In genomic region chr6:48489741-48490140, GRCm38 (mm10) we compare ENCODE assay signal across 14 mouse cellular contexts. TPM values are rescaled to one million over a fixed set of nuclear protein-coding genes. Genes with fewer than 3 reads are reported as not detected.
DNase-seq lines count a peak whose midpoint lies in the region; ATAC-seq and TF ChIP-seq lines count a peak whose summit lies in the region.
"Had no signal": no experiment of that assay in that cellular context is flagged by ENCODE, and none has a peak within 500 bp of the region (broad histone marks: within the 10 kb centered on the region; RNA-seq: fewer than 3 reads in every experiment).

No protein-coding gene starts in this region.

- no peak for TF ChIP-seq CTCF in intestine, postnatal 0 days (IDR thresholded peaks at IDR 0.05; ENCODE audit: low read depth)

- H3K9ac ChIP-seq in forebrain, embryonic 14.5 days (ENCODE audit: low read length): no peak overlapping the region
- no peak overlapping the region for H3K9ac ChIP-seq in forebrain, embryonic 11.5 days (ENCODE audit: low read length)
- no peak overlapping the region for H3K9ac ChIP-seq in hindbrain, embryonic 16.5 days (ENCODE audit: low read depth, low read length)
- no peak overlapping the region for H3K9ac ChIP-seq in hindbrain, embryonic 11.5 days (ENCODE audit: low read depth, low read length)
- H3K9ac ChIP-seq in intestine, postnatal 0 days (ENCODE audit: low read depth, low read length): no peak overlapping the region
- H3K9ac ChIP-seq: midbrain, embryonic 13.5 days had no signal

- H3K9me3 ChIP-seq in forebrain, embryonic 14.5 days (replicated peaks; ENCODE audit: control insufficient read depth, low read length): no peaks in the 10 kb centered on the region
- H3K9me3 ChIP-seq in forebrain, embryonic 11.5 days (ENCODE audit: control insufficient read depth, low read length): no peaks in the 10 kb centered on the region
- H3K9me3 ChIP-seq in hindbrain, embryonic 16.5 days (ENCODE audit: control insufficient read depth, low read length): no peaks in the 10 kb centered on the region
- no peaks in the 10 kb centered on the region for H3K9me3 ChIP-seq in hindbrain, embryonic 11.5 days (ENCODE audit: control insufficient read depth, low read length)
- no peaks in the 10 kb centered on the region for H3K9me3 ChIP-seq in intestine, postnatal 0 days (ENCODE audit: control insufficient read depth)
- H3K9me3 ChIP-seq: midbrain, embryonic 13.5 days had no signal

- ATAC-seq in forebrain, embryonic 14.5 days: no peak
- no peak for ATAC-seq in forebrain, embryonic 11.5 days (replicated peaks; ENCODE audit: low FRiP score)
- ATAC-seq in hindbrain, embryonic 16.5 days: peak; percentile 37; the same call in 1 of the 2 replicates
- no peak for ATAC-seq in hindbrain, embryonic 11.5 days (ENCODE audit: low FRiP score)
- ATAC-seq in cerebellum, adult (ENCODE audit: insufficient number of reproducible peaks, low FRiP score, low TSS enrichment): 0 out of 2 replicates have a peak, but pooled peaks have one; percentile 43
- ATAC-seq in intestine, postnatal 0 days: no peak
- ATAC-seq: inflammation-experienced regulatory T-cells, adult 6 months; midbrain, embryonic 13.5 days had no signal

- peak; percentile 18 for DNase-seq in forebrain, embryonic 14.5 days (ENCODE audit: low spot score)
- DNase-seq in forebrain, embryonic 11.5 days (ENCODE audit: low spot score): no peak
- DNase-seq in hindbrain, embryonic 11.5 days (ENCODE audit: low spot score): no peak
- peak; percentile 41 to 49 for DNase-seq in cerebellum, postnatal 14 days
- DNase-seq in T-cell, adult 2 months (ENCODE audit: low spot score): no peak
- DNase-seq: heart, postnatal 14 days had no signal

- H3K4me1 ChIP-seq in forebrain, embryonic 14.5 days (ENCODE audit: control insufficient read depth, insufficient read depth, low read length): no peaks in the 10 kb centered on the region
- H3K4me1 ChIP-seq in forebrain, embryonic 11.5 days (replicated peaks; ENCODE audit: control insufficient read depth, insufficient read depth, low read length): peaks cover 6% of the 10 kb centered on the region; the same call in 1 of the 2 replicates
- H3K4me1 ChIP-seq in hindbrain, embryonic 16.5 days (ENCODE audit: control insufficient read depth, insufficient read depth, low read depth, low read length): peaks cover 4% of the 10 kb centered on the region; the same call in 1 of the 2 replicates
- no peaks in the 10 kb centered on the region; the same call in none of the 2 replicates for H3K4me1 ChIP-seq in hindbrain, embryonic 11.5 days (replicated peaks; ENCODE audit: control insufficient read depth, insufficient read depth, low read length)
- no peaks in the 10 kb centered on the region for H3K4me1 ChIP-seq in intestine, postnatal 0 days (replicated peaks; ENCODE audit: control insufficient read depth, insufficient read depth, low read length)

- H3K4me2 ChIP-seq in forebrain, embryonic 14.5 days (ENCODE audit: low read length): no peak overlapping the region
- no peak overlapping the region for H3K4me2 ChIP-seq in forebrain, embryonic 11.5 days (ENCODE audit: low read depth, low read length, severe bottlenecking)
- H3K4me2 ChIP-seq in hindbrain, embryonic 16.5 days (ENCODE audit: low read length): no peak overlapping the region
- H3K4me2 ChIP-seq in hindbrain, embryonic 11.5 days (replicated peaks; ENCODE audit: low read depth, low read length): no peak overlapping the region
- no peak overlapping the region for H3K4me2 ChIP-seq in intestine, postnatal 0 days (replicated peaks; ENCODE audit: low read depth)
- H3K4me2 ChIP-seq: midbrain, embryonic 13.5 days had no signal

- H3K4me3 ChIP-seq in forebrain, embryonic 14.5 days (ENCODE audit: low read depth, low read length): no peak overlapping the region
- no peak overlapping the region for H3K4me3 ChIP-seq in forebrain, embryonic 11.5 days (ENCODE audit: low read depth, low read length)
- H3K4me3 ChIP-seq in hindbrain, embryonic 16.5 days (ENCODE audit: low read length): no peak overlapping the region
- no peak overlapping the region for H3K4me3 ChIP-seq in hindbrain, embryonic 11.5 days (ENCODE audit: low read depth, low read length)
- no peak overlapping the region for H3K4me3 ChIP-seq in intestine, postnatal 0 days (ENCODE audit: low read depth, low read length)
- H3K4me3 ChIP-seq: erythroblast, embryonic 14.5 days; layer of hippocampus, adult 2 months; midbrain, embryonic 13.5 days had no signal

- H3K36me3 ChIP-seq in forebrain, embryonic 14.5 days (ENCODE audit: control insufficient read depth, insufficient read depth, low read length): no peaks in the 10 kb centered on the region
- no peaks in the 10 kb centered on the region for H3K36me3 ChIP-seq in forebrain, embryonic 11.5 days (ENCODE audit: control insufficient read depth, insufficient read depth, low read length)
- H3K36me3 ChIP-seq in hindbrain, embryonic 16.5 days (ENCODE audit: control insufficient read depth, insufficient read depth, low read length): no peaks in the 10 kb centered on the region
- H3K36me3 ChIP-seq in hindbrain, embryonic 11.5 days (ENCODE audit: control insufficient read depth, insufficient read depth, low read length): no peaks in the 10 kb centered on the region
- H3K36me3 ChIP-seq in intestine, postnatal 0 days (ENCODE audit: control insufficient read depth, insufficient read depth): no peaks in the 10 kb centered on the region; the same call in 1 of the 2 replicates
- H3K36me3 ChIP-seq: midbrain, embryonic 13.5 days had no signal

- no peaks in the 10 kb centered on the region for H3K27me3 ChIP-seq in forebrain, embryonic 14.5 days (replicated peaks; ENCODE audit: control insufficient read depth, insufficient read depth, low read length)
- H3K27me3 ChIP-seq in forebrain, embryonic 11.5 days (ENCODE audit: control insufficient read depth, insufficient read depth, low read length): no peaks in the 10 kb centered on the region
- H3K27me3 ChIP-seq in hindbrain, embryonic 16.5 days (replicated peaks; ENCODE audit: control insufficient read depth, insufficient read depth, low read length): no peaks in the 10 kb centered on the region
- no peaks in the 10 kb centered on the region for H3K27me3 ChIP-seq in hindbrain, embryonic 11.5 days (ENCODE audit: control insufficient read depth, insufficient read depth, low read length)
- H3K27me3 ChIP-seq in intestine, postnatal 0 days (replicated peaks; ENCODE audit: control insufficient read depth, insufficient read depth, low read length): no peaks in the 10 kb centered on the region
- H3K27me3 ChIP-seq: midbrain, embryonic 13.5 days had no signal

- 64% methylated on average over 3 of the region's 3 CpGs for WGBS in forebrain, embryonic 14.5 days
- WGBS in forebrain, embryonic 11.5 days: 78% methylated on average over 3 of the region's 3 CpGs
- 64% methylated on average over 3 of the region's 3 CpGs for WGBS in hindbrain, embryonic 16.5 days
- WGBS in hindbrain, embryonic 11.5 days: 89% methylated on average over 3 of the region's 3 CpGs
- 93% methylated on average over 3 of the region's 3 CpGs for WGBS in intestine, postnatal 0 days

- no peak overlapping the region for H3K27ac ChIP-seq in forebrain, embryonic 14.5 days (ENCODE audit: low read depth, low read length)
- H3K27ac ChIP-seq in forebrain, embryonic 11.5 days (ENCODE audit: low read depth, low read length): no peak overlapping the region
- no peak overlapping the region for H3K27ac ChIP-seq in hindbrain, embryonic 16.5 days (ENCODE audit: low read depth, low read length)
- no peak overlapping the region for H3K27ac ChIP-seq in hindbrain, embryonic 11.5 days (ENCODE audit: low read depth, low read length)
- H3K27ac ChIP-seq in intestine, postnatal 0 days (ENCODE audit: low read depth, low read length): no peak overlapping the region
- H3K27ac ChIP-seq: layer of hippocampus, adult 2 months; macrophage; midbrain, embryonic 13.5 days had no signal

RNA-seq across cellular contexts. Expression of gene Sspo, which starts 41.7 kb away (rescaled TPM):
- polyA plus RNA-seq in forebrain, embryonic 14.5 days (2014; fragmentation: Nextera tagmentation; extraction: Ambion mirVana): 0.06 and 0.48 TPM in 2 replicates
- 0.05 and 0.29 TPM in 2 replicates for polyA plus RNA-seq in forebrain, embryonic 11.5 days (2014; fragmentation: Nextera tagmentation; extraction: Ambion mirVana)
- polyA plus RNA-seq in hindbrain, embryonic 16.5 days (2015; fragmentation: Nextera tagmentation; extraction: Ambion mirVana): 0.22 and 0.29 TPM in 2 replicates
- polyA plus RNA-seq in hindbrain, embryonic 11.5 days (2014; fragmentation: Nextera tagmentation; extraction: Ambion mirVana): 0.05 and 0.17 TPM in 2 replicates
- 0.61 and 0.74 TPM in 2 replicates for polyA plus RNA-seq in intestine, postnatal 0 days (2015; fragmentation: Nextera tagmentation; extraction: Ambion mirVana)
- polyA plus RNA-seq: erythroblast, embryonic 14.5 days; macrophage had no signal

RNA-seq across cellular contexts. Expression of gene Zfp467, which starts 44.1 kb away (rescaled TPM):
- 27.1 and 29.9 TPM in 2 replicates for polyA plus RNA-seq in forebrain, embryonic 14.5 days (2014; fragmentation: Nextera tagmentation; extraction: Ambion mirVana)
- polyA plus RNA-seq in forebrain, embryonic 11.5 days (2014; fragmentation: Nextera tagmentation; extraction: Ambion mirVana): 17.5 and 19.6 TPM in 2 replicates
- 26.3 and 27.8 TPM in 2 replicates for polyA plus RNA-seq in hindbrain, embryonic 16.5 days (2015; fragmentation: Nextera tagmentation; extraction: Ambion mirVana)
- 13.3 and 14.9 TPM in 2 replicates for polyA plus RNA-seq in hindbrain, embryonic 11.5 days (2014; fragmentation: Nextera tagmentation; extraction: Ambion mirVana)
- polyA plus RNA-seq in intestine, postnatal 0 days (2015; fragmentation: Nextera tagmentation; extraction: Ambion mirVana): 18.9 and 19.3 TPM in 2 replicates

RNA-seq across cellular contexts. Expression of gene Atp6v0e2, which starts 47.7 kb away (rescaled TPM):
- polyA plus RNA-seq in forebrain, embryonic 14.5 days (2014; fragmentation: Nextera tagmentation; extraction: Ambion mirVana): 152 and 161 TPM in 2 replicates
- 52.5 and 56.6 TPM in 2 replicates for polyA plus RNA-seq in forebrain, embryonic 11.5 days (2014; fragmentation: Nextera tagmentation; extraction: Ambion mirVana)
- polyA plus RNA-seq in hindbrain, embryonic 16.5 days (2015; fragmentation: Nextera tagmentation; extraction: Ambion mirVana): 358 and 389 TPM in 2 replicates
- 55.1 and 59.0 TPM in 2 replicates for polyA plus RNA-seq in hindbrain, embryonic 11.5 days (2014; fragmentation: Nextera tagmentation; extraction: Ambion mirVana)
- polyA plus RNA-seq in intestine, postnatal 0 days (2015; fragmentation: Nextera tagmentation; extraction: Ambion mirVana): 23.7 and 23.8 TPM in 2 replicates
- polyA plus RNA-seq: erythroblast, embryonic 14.5 days; macrophage had no signal

Comparison
In these comparisons a context has a peak if more than half of its experiments do, and no peak if none do; other contexts are left out.
1. ATAC-seq: peak in hindbrain, embryonic 16.5 days (single experiment) and cerebellum, adult (single experiment); none in forebrain, embryonic 14.5 days (single experiment), forebrain, embryonic 11.5 days (single experiment), hindbrain, embryonic 11.5 days (single experiment) and intestine, postnatal 0 days (single experiment).
2. DNase-seq: peak in forebrain, embryonic 14.5 days (single experiment) and cerebellum, postnatal 14 days (2 of 2); none in forebrain, embryonic 11.5 days (single experiment), hindbrain, embryonic 11.5 days (single experiment) and T-cell, adult 2 months (single experiment).